Mouse (Mus musculus) liver, embryonic 14.5 days (tissue): Measurements from ENCODE around the gene Acbd6. TPM values are rescaled to one million over a fixed set of nuclear protein-coding genes. Genes with fewer than 3 reads are reported as not detected.
A peak's percentile ranks its signal among the peaks of the same experiment; 100 is the strongest.

Source experiments
- ATAC-seq: fragments of 200-750 bp; cut with Nextera tagmentation; 2 replicates; pipeline ENCODE4 v1.8.0; 2017; ENCODE audit warnings: moderate number of reproducible peaks, mild to moderate bottlenecking, moderate library complexity; ENCODE audit not compliant: insufficient read depth
- DNase-seq, 3 experiments: peaks; one replicate each; pipeline ENCODE4 v3.0.0-alpha.2; 2012 to 2013; ENCODE audit warnings: low read depth in 3 of 3, low spot score in 3 of 3
- H3K27ac ChIP-seq: fragments of 300-500 bp; sonication (generic); 2 replicates; pipeline ENCODE4 v1.5.1; 2014; ENCODE audit warnings: moderate library complexity, mild to moderate bottlenecking, control low read depth, inconsistent platforms
- H3K27me3 ChIP-seq: fragments of 300-500 bp; sonication (generic); 2 replicates; pipeline ENCODE4 v1.6.1; 2014; ENCODE audit warnings: mild to moderate bottlenecking, low read length, moderate library complexity; ENCODE audit not compliant: control insufficient read depth, insufficient read depth
- H3K36me3 ChIP-seq: fragments of 300-500 bp; sonication (generic); replicated peaks from 2 replicates; pipeline ENCODE4 v1.6.1; 2014; ENCODE audit warnings: low read depth; ENCODE audit not compliant: control insufficient read depth, insufficient read depth
- H3K4me1 ChIP-seq, 2 experiments: fragments of 200-500 bp in 1 of 2; fragments of 300-500 bp in 1 of 2; sonication (generic) in 1 of 2; replicated peaks; 2 replicates each; pipeline ENCODE4 v1.6.1; 2012 to 2014; ENCODE audit warnings: antibody characterized with exemption in 1 of 2, inconsistent platforms in 1 of 2, low read length in 1 of 2; ENCODE audit not compliant: control insufficient read depth in 2 of 2, insufficient read depth in 2 of 2
- H3K4me2 ChIP-seq: fragments of 300-500 bp; sonication (generic); 2 replicates; pipeline ENCODE4 v1.6.1; 2014; ENCODE audit warnings: low read depth, mild to moderate bottlenecking, control low read depth, moderate library complexity
- H3K4me3 ChIP-seq, 2 experiments: fragments of 200-500 bp in 1 of 2; fragments of 300-500 bp in 1 of 2; sonication (generic) in 1 of 2; 2 replicates each; pipeline ENCODE4 v1.5.1; 2012 to 2014; ENCODE audit warnings: low read depth in 2 of 2, low read length in 2 of 2, mild to moderate bottlenecking in 2 of 2, control low read depth in 1 of 2, inconsistent platforms in 1 of 2, moderate library complexity in 1 of 2; ENCODE audit not compliant: insufficient read depth in 1 of 2
- H3K9ac ChIP-seq: fragments of 300-500 bp; sonication (generic); replicated peaks from 2 replicates; pipeline ENCODE4 v1.6.1; 2014; ENCODE audit warnings: mild to moderate bottlenecking, control low read depth, moderate library complexity
- H3K9me3 ChIP-seq: fragments of 300-500 bp; sonication (generic); 2 replicates; pipeline ENCODE4 v1.6.1; 2016; ENCODE audit warnings: low read length, mixed read lengths; ENCODE audit not compliant: control insufficient read depth
- CTCF ChIP-seq: IDR thresholded peaks from 2 replicates; pipeline ENCODE4 v1.5.1; 2016; ENCODE audit warnings: antibody characterized with exemption, low read depth, control low read depth
- EP300 ChIP-seq: IDR thresholded peaks from 2 replicates; pipeline ENCODE4 v1.6.1; 2016; ENCODE audit warnings: antibody characterized with exemption, low read depth
- WGBS: fragments of 180-500 bp; shearing (Covaris S2); extraction: QIAGEN DNeasy Blood & Tissue Kit; methylation state at CpG from one replicate; pipeline ENCODE4 v1.1.7; 2014; ENCODE audit not compliant: insufficient replicate concordance; 5-methylcytosine and 5-hydroxymethylcytosine counted together
- polyA plus RNA-seq, 2 experiments: library from polyadenylated mRNA; depleted of rRNA in 1 of 2; stranded (reverse) in 1 of 2; unstranded in 1 of 2; fragments of >200 nt; fragmentation: Nextera tagmentation in 1 of 2; extraction: Ambion mirVana in 1 of 2; gene quantifications; 2 replicates each; pipeline versions ENCODE4 v1.2.1 to v1.2.3; 2012 to 2014

Acbd6 gene
- polyA plus RNA-seq, 2 experiments: 36.6 to 40.0 TPM

GRCm38 (mm10) chr1:155717301-155717700 lies 159.4 kb downstream of the Acbd6 start:
- Histone ChIP-seq H3K9ac (no peak overlapping the region), H3K4me2 (no peak overlapping the region), H3K4me1 (no peaks in the 10 kb centered on the region), H3K36me3 (no peaks in the 10 kb centered on the region), H3K4me3 (no peak overlapping the region), H3K27me3 (no peaks in the 10 kb centered on the region), H3K27ac (no peak overlapping the region), H3K9me3 (no peaks in the 10 kb centered on the region)
- TF ChIP-seq CTCF: no peak
- TF ChIP-seq EP300: no peak
- no peak for ATAC-seq
- WGBS: 77% methylated on average over 12 of the region's 12 CpGs
- no peak for DNase-seq

DNA sequence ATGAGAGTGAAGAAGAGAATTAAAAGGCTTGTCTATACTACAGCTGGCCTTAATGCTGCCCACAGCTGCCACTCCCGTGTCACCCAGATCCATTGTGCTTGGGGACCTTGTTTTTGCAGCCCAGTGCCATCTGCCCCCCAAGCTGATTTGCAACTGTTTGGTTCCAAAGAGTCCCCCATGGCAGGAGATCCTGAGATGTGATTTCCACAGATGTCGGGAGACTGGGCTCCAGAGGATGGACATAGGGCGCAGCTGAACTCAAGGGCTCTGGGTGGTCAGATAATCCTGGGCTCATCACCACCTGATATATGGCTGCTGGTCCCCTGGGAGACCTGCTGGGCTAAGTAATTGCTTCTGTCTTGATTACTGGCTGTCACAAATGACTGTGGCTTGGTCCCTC lies 160.9 kb downstream of the Acbd6 start:
- WGBS: 54% methylated on average over 3 of the region's 3 CpGs
- no peak for TF ChIP-seq CTCF

DNA sequence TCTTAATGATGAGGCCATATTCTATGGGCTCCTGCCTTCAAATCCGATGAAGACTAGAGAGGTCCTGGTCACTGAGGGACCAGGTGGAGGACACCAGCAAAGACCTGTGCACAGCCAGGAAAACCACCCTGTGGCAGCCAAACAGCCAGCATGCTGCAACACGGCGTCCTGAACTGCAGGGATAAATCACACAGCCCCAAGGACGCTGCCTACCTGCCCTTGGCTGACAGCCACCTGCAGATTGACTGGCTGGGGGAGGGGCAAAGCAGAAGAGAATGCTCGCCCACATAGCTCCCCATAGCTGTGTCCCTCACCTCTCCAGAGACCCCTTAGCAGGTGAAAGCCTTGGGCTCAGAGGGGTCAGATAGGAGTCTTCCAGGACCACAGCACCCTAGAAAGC lies 162.1 kb downstream of the Acbd6 start:
- 40% methylated on average over 5 of the region's 5 CpGs for WGBS
- no peak for DNase-seq
- H3K4me1 ChIP-seq: no peaks in the 10 kb centered on the region
- no peak for ATAC-seq
- H3K4me3 ChIP-seq: no peak overlapping the region
- H3K9me3 ChIP-seq: no peaks in the 10 kb centered on the region
- H3K27me3 ChIP-seq: peaks cover 6% of the 10 kb centered on the region; the same call in 1 of the 2 replicates
- no peak overlapping the region for H3K9ac ChIP-seq
- no peak overlapping the region for H3K27ac ChIP-seq
- TF ChIP-seq CTCF: no peak
- no peak for TF ChIP-seq EP300
- no peak overlapping the region for H3K4me2 ChIP-seq
- no peaks in the 10 kb centered on the region for H3K36me3 ChIP-seq

More for the DNA sequence above, 160.9 kb downstream of the Acbd6 start:
- Histone ChIP-seq H3K9ac (no peak overlapping the region), H3K4me3 (no peak overlapping the region), H3K9me3 (no peaks in the 10 kb centered on the region), H3K4me2 (no peak overlapping the region), H3K27me3 (peaks cover 6% of the 10 kb centered on the region; the same call in 1 of the 2 replicates), H3K36me3 (no peaks in the 10 kb centered on the region), H3K27ac (no peak overlapping the region), H3K4me1 (no peaks in the 10 kb centered on the region)
- no peak for DNase-seq
- ATAC-seq: no peak

- Histone ChIP-seq H3K9ac (no peak overlapping the region), H3K4me3 (no peak overlapping the region), H3K27me3 (peaks cover 6% of the 10 kb centered on the region; the same call in 1 of the 2 replicates), H3K9me3 (no peaks in the 10 kb centered on the region), H3K4me1 (no peaks in the 10 kb centered on the region), H3K4me2 (no peak overlapping the region), H3K36me3 (no peaks in the 10 kb centered on the region), H3K27ac (no peak overlapping the region)
- no peak for ATAC-seq
- DNase-seq: peak in 1 of 3 experiments; percentile 22
- TF ChIP-seq EP300 (no peak), CTCF (peak; percentile 62)
- 32% methylated on average over 8 of the region's 8 CpGs for WGBS
Measured at GRCm38 (mm10) chr1:155721443-155721842, 163.5 kb downstream of the Acbd6 start.

- TF ChIP-seq CTCF (no peak), EP300 (no peak)
- H3K4me3 ChIP-seq: no peak overlapping the region
- no peaks in the 10 kb centered on the region for H3K9me3 ChIP-seq
- H3K36me3 ChIP-seq: no peaks in the 10 kb centered on the region
- H3K27ac ChIP-seq: no peak overlapping the region
- peaks cover 6% of the 10 kb centered on the region; the same call in 1 of the 2 replicates for H3K27me3 ChIP-seq
- under 1% methylated on average over 13 of the region's 13 CpGs for WGBS
- no peaks in the 10 kb centered on the region for H3K4me1 ChIP-seq
- H3K4me2 ChIP-seq: no peak overlapping the region
- no peak overlapping the region for H3K9ac ChIP-seq
- ATAC-seq: no peak
- peak in 1 of 3 experiments; percentile 13 for DNase-seq
Measured at GRCm38 (mm10) chr1:155722185-155722584, 164.3 kb downstream of the Acbd6 start.
